Mouse (Mus musculus): ENCODE results near the gene Lrrc28. TPM values are rescaled to one million over a fixed set of nuclear protein-coding genes. Genes with fewer than 3 reads are reported as not detected.

Lrrc28 gene
- polyA plus RNA-seq, 1 experiment from 2014 or later: 25.2 TPM

DNA sequence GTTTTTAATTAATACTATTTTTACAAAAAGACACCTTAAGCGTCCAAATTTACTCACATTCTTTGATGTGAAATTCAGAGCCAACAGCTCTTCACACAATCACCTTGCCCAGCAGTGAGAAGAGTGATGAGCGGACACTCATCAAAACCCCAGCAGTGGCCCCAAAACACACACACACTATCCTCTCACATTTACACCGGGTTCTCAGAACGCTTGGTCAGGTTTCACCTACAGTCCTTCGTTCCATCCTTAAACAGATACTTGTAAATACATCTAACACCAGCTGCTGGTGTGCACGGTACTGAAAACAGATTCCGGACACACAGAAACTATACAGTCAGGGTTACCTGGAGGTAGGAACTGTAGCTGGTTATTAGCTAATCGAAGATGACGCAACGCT is 27.4 kb downstream of the Lrrc28 start:
- Histone ChIP-seq H3K27ac (ENCODE audit: low read depth, low read length) (no peak overlapping the region), H3K9me3 (ENCODE audit: control insufficient read depth, low read length) (no peaks in the 10 kb centered on the region), H3K4me2 (ENCODE audit: low read depth, low read length, severe bottlenecking) (no peak overlapping the region), H3K4me3 (ENCODE audit: low read depth, low read length) (no peak overlapping the region), H3K27me3 (ENCODE audit: control insufficient read depth, insufficient read depth, low read length) (no peaks in the 10 kb centered on the region), H3K4me1 (replicated peaks; ENCODE audit: control insufficient read depth, insufficient read depth, low read length) (no peaks in the 10 kb centered on the region), H3K9ac (ENCODE audit: low read length) (no peak overlapping the region), H3K36me3 (ENCODE audit: control insufficient read depth, insufficient read depth, low read length) (no peaks in the 10 kb centered on the region)
- DNase-seq (ENCODE audit: low spot score) (no peak), ATAC-seq (replicated peaks; ENCODE audit: low FRiP score) (no peak)
- 97% methylated on average over 10 of the region's 10 CpGs for WGBS

DNA sequence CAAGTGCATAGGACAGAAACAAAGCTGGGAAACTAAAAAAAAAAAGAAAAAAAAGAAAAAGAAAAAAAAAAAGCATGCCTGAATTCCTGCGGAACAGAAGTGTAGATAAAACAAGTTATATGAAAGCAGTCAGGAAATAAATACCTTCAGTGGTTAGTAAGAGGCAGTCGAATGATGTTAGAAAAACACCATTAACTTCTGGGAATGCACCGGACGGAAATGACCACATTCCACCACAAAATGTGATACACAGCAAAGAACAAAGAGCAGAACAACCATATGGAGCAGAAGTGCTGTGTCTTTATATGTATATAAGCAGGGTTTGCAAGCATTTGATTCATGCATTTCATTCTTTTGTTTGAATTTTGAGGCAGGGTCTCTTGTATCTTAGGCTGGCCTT is 28.2 kb downstream of the Lrrc28 start:
- Histone ChIP-seq H3K27ac (ENCODE audit: low read depth, low read length) (no peak overlapping the region), H3K9ac (ENCODE audit: low read length) (no peak overlapping the region), H3K4me3 (ENCODE audit: low read depth, low read length) (no peak overlapping the region), H3K27me3 (ENCODE audit: control insufficient read depth, insufficient read depth, low read length) (no peaks in the 10 kb centered on the region), H3K9me3 (ENCODE audit: control insufficient read depth, low read length) (no peaks in the 10 kb centered on the region), H3K4me1 (replicated peaks; ENCODE audit: control insufficient read depth, insufficient read depth, low read length) (no peaks in the 10 kb centered on the region), H3K36me3 (ENCODE audit: control insufficient read depth, insufficient read depth, low read length) (no peaks in the 10 kb centered on the region), H3K4me2 (ENCODE audit: low read depth, low read length, severe bottlenecking) (no peak overlapping the region)
- WGBS: 84% methylated on average over 4 of the region's 4 CpGs
- DNase-seq (ENCODE audit: low spot score): no peak
- ATAC-seq (replicated peaks; ENCODE audit: low FRiP score): no peak

DNA sequence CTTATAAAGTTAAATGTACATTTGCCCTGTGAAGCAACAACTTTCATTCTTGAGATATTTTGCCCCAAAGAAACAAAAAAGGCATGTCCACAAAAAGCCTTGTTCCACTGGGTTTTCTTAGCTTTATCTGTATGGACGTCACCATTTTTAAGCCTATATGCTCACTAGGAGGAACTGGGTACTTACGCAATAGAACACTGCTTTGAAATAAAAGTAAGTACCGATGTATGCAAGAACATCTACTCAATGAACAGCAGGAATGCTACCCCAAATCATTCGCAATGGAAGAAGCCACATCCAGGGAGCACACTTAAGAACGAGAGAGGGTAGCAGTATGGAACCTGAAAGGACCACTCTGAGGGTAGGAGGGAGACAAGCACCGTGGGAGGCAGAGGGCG is 30.6 kb downstream of the Lrrc28 start:
- Histone ChIP-seq H3K4me2 (ENCODE audit: low read depth, low read length, severe bottlenecking) (no peak overlapping the region), H3K27ac (ENCODE audit: low read depth, low read length) (no peak overlapping the region), H3K27me3 (ENCODE audit: control insufficient read depth, insufficient read depth, low read length) (no peaks in the 10 kb centered on the region), H3K36me3 (ENCODE audit: control insufficient read depth, insufficient read depth, low read length) (no peaks in the 10 kb centered on the region), H3K4me1 (replicated peaks; ENCODE audit: control insufficient read depth, insufficient read depth, low read length) (no peaks in the 10 kb centered on the region), H3K4me3 (ENCODE audit: low read depth, low read length) (no peak overlapping the region), H3K9ac (ENCODE audit: low read length) (no peak overlapping the region), H3K9me3 (ENCODE audit: control insufficient read depth, low read length) (no peaks in the 10 kb centered on the region)
- ATAC-seq (replicated peaks; ENCODE audit: low FRiP score) (no peak), DNase-seq (ENCODE audit: low spot score) (no peak)
- WGBS: 81% methylated on average over 7 of the region's 7 CpGs

DNA sequence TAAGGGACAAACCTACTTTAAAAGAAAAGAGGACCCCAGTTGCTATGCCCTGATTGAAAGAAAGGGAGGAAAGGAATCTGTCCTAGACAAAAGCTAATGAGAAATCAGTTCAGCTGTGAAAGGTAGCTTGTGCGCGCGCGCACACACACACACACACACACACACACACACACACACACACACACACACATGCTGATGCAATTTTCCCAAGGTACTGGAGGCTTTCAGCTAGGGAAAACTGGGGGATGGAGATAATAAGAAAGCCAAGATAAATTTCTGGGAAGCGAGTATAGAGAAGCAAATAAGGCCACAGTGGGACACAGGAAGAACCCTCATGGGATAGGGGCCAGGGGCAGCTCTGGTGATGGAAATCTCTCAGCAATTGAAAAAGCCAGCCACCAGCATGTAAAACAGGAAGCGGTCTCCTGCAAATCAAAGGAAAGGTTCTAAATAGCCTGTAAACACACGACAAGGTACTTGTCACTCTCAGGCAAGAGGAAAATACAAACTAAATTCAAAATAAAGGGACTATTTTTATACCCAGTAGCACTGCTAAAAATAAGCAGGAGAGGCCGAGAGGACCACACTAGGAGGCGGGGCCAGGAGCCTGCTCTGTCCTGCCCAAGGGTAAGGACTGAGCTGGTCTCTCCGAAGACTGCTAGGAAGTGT is 31.1 kb downstream of the Lrrc28 start:
- Histone ChIP-seq H3K4me1 (replicated peaks; ENCODE audit: control insufficient read depth, insufficient read depth, low read length) (no peaks in the 10 kb centered on the region), H3K9ac (ENCODE audit: low read length) (no peak overlapping the region), H3K27ac (ENCODE audit: low read depth, low read length) (no peak overlapping the region), H3K4me2 (ENCODE audit: low read depth, low read length, severe bottlenecking) (no peak overlapping the region), H3K36me3 (ENCODE audit: control insufficient read depth, insufficient read depth, low read length) (no peaks in the 10 kb centered on the region), H3K27me3 (ENCODE audit: control insufficient read depth, insufficient read depth, low read length) (no peaks in the 10 kb centered on the region), H3K4me3 (ENCODE audit: low read depth, low read length) (no peak overlapping the region), H3K9me3 (ENCODE audit: control insufficient read depth, low read length) (no peaks in the 10 kb centered on the region)
- DNase-seq (ENCODE audit: low spot score): peak; percentile 76
- 47% methylated on average over 10 of the region's 10 CpGs for WGBS
- ATAC-seq (replicated peaks; ENCODE audit: low FRiP score): peak; percentile 64

DNA sequence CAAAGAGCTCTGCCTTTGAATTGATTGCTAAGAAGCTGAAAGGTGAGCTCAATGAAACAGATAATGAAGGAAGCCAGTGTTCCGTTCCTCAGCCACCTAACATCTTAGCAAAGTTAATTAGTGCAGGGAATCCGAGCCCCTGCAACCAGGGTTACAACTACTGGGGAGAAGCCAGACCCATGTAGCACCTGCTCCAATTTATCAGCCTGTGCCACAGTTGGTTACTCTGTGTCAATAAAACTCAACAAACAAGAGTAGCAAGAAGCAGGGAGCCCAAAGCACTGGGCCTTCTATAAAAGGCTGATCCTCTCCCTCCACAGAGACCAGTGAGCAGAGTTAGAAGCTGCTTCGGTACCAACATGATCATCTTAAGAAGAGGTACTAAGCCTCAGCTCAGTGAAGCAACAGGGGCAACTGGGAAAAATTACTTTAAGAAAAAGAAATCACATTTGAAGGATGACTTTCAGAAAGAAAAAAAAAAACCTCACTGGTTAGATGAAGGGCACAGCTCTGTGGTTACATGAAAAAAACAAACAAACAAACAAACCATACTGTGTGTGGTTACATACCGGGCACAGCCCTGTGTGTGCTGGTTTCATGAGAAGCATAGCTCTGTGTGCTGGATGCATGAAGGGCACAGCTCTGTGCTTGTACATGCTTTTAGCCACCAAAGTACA is 36.6 kb downstream of the Lrrc28 start:
- ATAC-seq (replicated peaks; ENCODE audit: low FRiP score): no peak
- no peaks in the 10 kb centered on the region for H3K36me3 ChIP-seq (ENCODE audit: control insufficient read depth, insufficient read depth, low read length)
- DNase-seq (ENCODE audit: low spot score): no peak
- 34% methylated on average over 4 of the region's 4 CpGs for WGBS
- H3K4me1 ChIP-seq (replicated peaks; ENCODE audit: control insufficient read depth, insufficient read depth, low read length): 0 out of 2 replicates have a peak, but pooled peaks cover 4% of the 10 kb centered on the region
- H3K9ac ChIP-seq (ENCODE audit: low read length): no peak overlapping the region
- H3K4me2 ChIP-seq (ENCODE audit: low read depth, low read length, severe bottlenecking): no peak overlapping the region
- no peaks in the 10 kb centered on the region for H3K27me3 ChIP-seq (ENCODE audit: control insufficient read depth, insufficient read depth, low read length)
- H3K27ac ChIP-seq (ENCODE audit: low read depth, low read length): no peak overlapping the region
- no peaks in the 10 kb centered on the region for H3K9me3 ChIP-seq (ENCODE audit: control insufficient read depth, low read length)
- no peak overlapping the region for H3K4me3 ChIP-seq (ENCODE audit: low read depth, low read length)

DNA sequence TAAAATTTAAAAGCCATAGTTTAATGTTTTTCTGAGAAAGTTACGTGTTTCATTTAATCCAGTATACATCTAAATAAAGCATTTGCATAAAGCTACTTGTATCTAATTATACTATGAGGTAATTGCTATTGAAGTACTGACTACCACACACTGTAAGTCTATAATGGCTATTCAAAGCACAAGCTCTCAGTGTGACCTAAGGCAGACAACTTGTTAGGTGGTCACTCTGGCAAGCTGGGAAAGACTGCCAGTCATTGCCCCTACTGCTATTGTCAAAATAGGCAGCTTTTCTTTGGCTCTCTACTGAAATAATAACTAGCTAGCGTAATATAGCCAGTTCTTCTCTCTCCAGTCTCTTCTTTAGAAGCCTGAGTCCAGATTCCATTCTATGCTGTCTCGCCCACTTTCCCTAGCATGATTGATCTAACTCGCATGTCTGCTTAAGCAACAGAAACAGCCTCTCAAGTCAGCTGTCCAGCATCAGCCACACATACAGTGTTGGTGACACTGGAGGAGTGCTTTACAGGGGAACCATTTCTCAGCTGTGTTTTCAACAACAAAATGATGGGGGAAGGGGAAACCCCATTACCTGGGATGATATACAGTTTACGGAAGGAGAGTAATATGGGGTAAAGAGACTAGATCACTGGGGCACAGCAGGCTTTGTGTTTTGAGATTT is 37.3 kb downstream of the Lrrc28 start:
- Histone ChIP-seq H3K27ac (ENCODE audit: low read depth, low read length) (no peak overlapping the region), H3K27me3 (ENCODE audit: control insufficient read depth, insufficient read depth, low read length) (no peaks in the 10 kb centered on the region), H3K36me3 (ENCODE audit: control insufficient read depth, insufficient read depth, low read length) (no peaks in the 10 kb centered on the region), H3K4me2 (ENCODE audit: low read depth, low read length, severe bottlenecking) (peak overlapping the region; percentile 0; the same call in 1 of the 2 replicates), H3K9me3 (ENCODE audit: control insufficient read depth, low read length) (no peaks in the 10 kb centered on the region), H3K9ac (ENCODE audit: low read length) (no peak overlapping the region), H3K4me1 (replicated peaks; ENCODE audit: control insufficient read depth, insufficient read depth, low read length) (0 out of 2 replicates have a peak, but pooled peaks cover 4% of the 10 kb centered on the region), H3K4me3 (ENCODE audit: low read depth, low read length) (no peak overlapping the region)
- no peak for DNase-seq (ENCODE audit: low spot score)
- ATAC-seq (replicated peaks; ENCODE audit: low FRiP score): peak; percentile 61
- 35% methylated on average over 5 of the region's 5 CpGs for WGBS

DNA sequence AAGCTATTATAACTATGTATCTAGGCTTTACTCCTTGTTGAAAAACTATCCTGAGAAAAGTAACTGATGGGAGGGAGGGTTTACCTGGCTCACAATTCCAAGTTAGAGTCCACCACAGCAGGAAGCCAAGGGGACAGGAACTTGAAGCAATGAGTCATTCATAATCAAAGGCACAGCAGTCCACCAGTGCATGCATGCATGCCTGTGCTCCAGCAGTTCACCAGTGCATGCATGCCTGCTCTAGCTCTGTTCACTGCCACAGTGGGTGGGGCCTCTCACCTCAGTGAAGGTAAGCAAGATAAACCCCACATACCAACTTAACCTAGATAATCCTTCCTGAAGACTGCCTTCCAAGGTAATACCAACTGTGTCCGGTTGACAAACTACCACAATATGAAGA is 38.8 kb downstream of the Lrrc28 start:
- Histone ChIP-seq H3K4me1 (replicated peaks; ENCODE audit: control insufficient read depth, insufficient read depth, low read length) (0 out of 2 replicates have a peak, but pooled peaks cover 4% of the 10 kb centered on the region), H3K27me3 (ENCODE audit: control insufficient read depth, insufficient read depth, low read length) (no peaks in the 10 kb centered on the region), H3K9me3 (ENCODE audit: control insufficient read depth, low read length) (no peaks in the 10 kb centered on the region), H3K27ac (ENCODE audit: low read depth, low read length) (no peak overlapping the region), H3K9ac (ENCODE audit: low read length) (no peak overlapping the region), H3K36me3 (ENCODE audit: control insufficient read depth, insufficient read depth, low read length) (no peaks in the 10 kb centered on the region), H3K4me3 (ENCODE audit: low read depth, low read length) (no peak overlapping the region), H3K4me2 (ENCODE audit: low read depth, low read length, severe bottlenecking) (no peak overlapping the region)
- WGBS: 87% methylated on average over 1 of the region's 1 CpGs
- DNase-seq (ENCODE audit: low spot score) (no peak), ATAC-seq (replicated peaks; ENCODE audit: low FRiP score) (no peak)

DNA sequence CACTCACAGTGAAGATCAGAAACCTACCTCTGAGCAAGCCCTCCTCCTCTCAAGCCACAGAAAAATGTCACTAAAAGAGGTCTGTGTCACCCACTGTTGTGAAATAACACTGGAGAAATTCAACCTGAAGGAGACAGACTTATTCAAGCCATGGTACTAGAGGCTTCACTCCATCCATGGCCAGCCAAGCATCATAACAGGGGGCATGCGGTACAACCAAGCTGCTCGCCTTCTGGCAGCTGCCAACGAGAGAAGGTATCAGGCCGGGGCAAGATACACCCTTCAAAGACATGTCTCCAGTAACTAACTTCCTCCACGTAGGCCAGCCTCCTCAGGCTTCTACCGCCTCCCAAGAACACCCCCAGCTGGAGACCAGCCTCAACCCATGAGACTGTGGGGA is 40.0 kb downstream of the Lrrc28 start:
- Histone ChIP-seq H3K27me3 (ENCODE audit: control insufficient read depth, insufficient read depth, low read length) (no peaks in the 10 kb centered on the region), H3K36me3 (ENCODE audit: control insufficient read depth, insufficient read depth, low read length) (no peaks in the 10 kb centered on the region), H3K27ac (ENCODE audit: low read depth, low read length) (no peak overlapping the region), H3K4me3 (ENCODE audit: low read depth, low read length) (no peak overlapping the region), H3K9ac (ENCODE audit: low read length) (no peak overlapping the region), H3K4me1 (replicated peaks; ENCODE audit: control insufficient read depth, insufficient read depth, low read length) (0 out of 2 replicates have a peak, but pooled peaks cover 4% of the 10 kb centered on the region), H3K4me2 (ENCODE audit: low read depth, low read length, severe bottlenecking) (no peak overlapping the region), H3K9me3 (ENCODE audit: control insufficient read depth, low read length) (no peaks in the 10 kb centered on the region)
- 94% methylated on average over 6 of the region's 6 CpGs for WGBS
- DNase-seq (ENCODE audit: low spot score) (no peak), ATAC-seq (replicated peaks; ENCODE audit: low FRiP score) (no peak)

Measured in forebrain, embryonic 11.5 days (tissue).